Mouse (Mus musculus): ENCODE measurements at regions not wholly inside any gene's neighbourhood (a gene's known extent, or its start where the extent isn't known, plus 50 kb on each side); places are given as distances from the start of the nearest gene placed in this dataset.

GRCm38 (mm10) chr5:75737752-75738151 is 163.0 kb downstream of the Kit start:
- TF ChIP-seq MYOD1 (IDR thresholded peaks at IDR 0.05; ENCODE audit: control insufficient read depth, insufficient read length, low read depth) (no peak), MAX (IDR thresholded peaks at IDR 0.05) (no peak), CTCF (IDR thresholded peaks at IDR 0.05; ENCODE audit: control insufficient read depth, insufficient read depth, insufficient read length) (no peak), MYOG (IDR thresholded peaks at IDR 0.05; ENCODE audit: control insufficient read depth, extremely low read depth, insufficient read length) (no peak), USF1 (IDR thresholded peaks at IDR 0.05; ENCODE audit: low read depth) (no peak), CEBPB (IDR thresholded peaks at IDR 0.05; ENCODE audit: low read depth) (no peak), FOSL1 (IDR thresholded peaks at IDR 0.05; ENCODE audit: insufficient read depth, low read length, poor library complexity, severe bottlenecking) (no peak)
